Mouse (Mus musculus): ENCODE data around the gene Syne3.

DNA sequence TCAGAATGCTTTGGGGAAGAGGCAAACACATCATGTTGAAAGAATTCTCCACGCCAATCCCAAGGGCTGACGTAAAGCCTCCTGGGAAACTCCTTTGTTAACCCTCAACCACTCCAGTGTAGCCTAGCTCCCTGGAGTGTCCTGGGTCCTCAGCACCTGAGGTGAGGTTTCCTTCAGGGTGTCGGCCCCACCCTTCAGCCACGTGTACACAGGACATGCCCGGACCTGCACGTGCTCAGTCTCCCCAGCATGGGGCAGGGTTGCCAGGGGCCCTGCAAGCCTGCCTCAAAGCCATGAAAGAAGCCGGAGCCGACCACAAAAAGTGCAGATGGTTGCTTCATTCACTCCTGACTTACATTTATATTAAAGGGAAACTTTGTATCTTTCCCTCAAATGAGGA, 10.4 kb downstream of the Syne3 start:
- TF ChIP-seq EP300 (IDR thresholded peaks at IDR 0.05; ENCODE audit: low read depth) (no peak), CTCF (IDR thresholded peaks at IDR 0.05; ENCODE audit: low read depth) (no peak)

Measured in heart, postnatal 0 days (tissue).